Mouse (Mus musculus) forebrain, postnatal 0 days (tissue): Measurements from ENCODE around the gene Fbxo11. TPM values are rescaled to one million over a fixed set of nuclear protein-coding genes. Genes with fewer than 3 reads are reported as not detected.

Source experiments
- ATAC-seq: fragments of 200-750 bp; cut with Nextera tagmentation; 2 replicates; pipeline ENCODE4 v1.8.0; 2017; ENCODE audit warnings: mild to moderate bottlenecking, moderate library complexity
- DNase-seq: peaks from one replicate; pipeline ENCODE4 v3.0.0-alpha.2; 2015
- H3K27ac ChIP-seq: fragments of 300-500 bp; sonication (generic); 2 replicates; pipeline ENCODE4 v1.5.1; 2014; ENCODE audit warnings: low read depth, mild to moderate bottlenecking, antibody characterized with exemption, low read length, moderate library complexity, mixed read lengths
- H3K27me3 ChIP-seq: fragments of 300-500 bp; sonication (generic); 2 replicates; pipeline ENCODE4 v1.6.1; 2014; ENCODE audit warnings: mild to moderate bottlenecking, low read length, mixed read lengths; ENCODE audit not compliant: insufficient read depth
- H3K36me3 ChIP-seq: fragments of 300-500 bp; sonication (generic); 2 replicates; pipeline ENCODE4 v1.6.1; 2014; ENCODE audit warnings: mild to moderate bottlenecking, moderate library complexity; ENCODE audit not compliant: insufficient read depth
- H3K4me1 ChIP-seq: fragments of 300-500 bp; sonication (generic); 2 replicates; pipeline ENCODE4 v1.6.1; 2014; ENCODE audit warnings: antibody characterized with exemption; ENCODE audit not compliant: insufficient read depth
- H3K4me2 ChIP-seq: fragments of 300-500 bp; sonication (generic); 2 replicates; pipeline ENCODE4 v1.6.1; 2014; ENCODE audit warnings: low read depth, mild to moderate bottlenecking, moderate library complexity
- H3K4me3 ChIP-seq: fragments of 300-500 bp; sonication (generic); 2 replicates; pipeline ENCODE4 v1.5.1; 2014; ENCODE audit warnings: low read depth, low read length, mixed read lengths
- H3K9ac ChIP-seq: fragments of 300-500 bp; sonication (generic); 2 replicates; pipeline ENCODE4 v1.6.1; 2014; ENCODE audit warnings: mild to moderate bottlenecking
- H3K9me3 ChIP-seq: fragments of 300-500 bp; sonication (generic); 2 replicates; pipeline ENCODE4 v1.6.1; 2016; ENCODE audit warnings: low read length
- CTCF ChIP-seq: sonication (generic); IDR thresholded peaks from 2 replicates; pipeline ENCODE4 v1.5.1; 2016; ENCODE audit warnings: antibody characterized with exemption, control low read depth, low read depth
- WGBS: fragments of 180-500 bp; shearing (Covaris S2); extraction: QIAGEN DNeasy Blood & Tissue Kit; methylation state at CpG from one replicate; pipeline ENCODE4 v1.1.7; 2014; 5-methylcytosine and 5-hydroxymethylcytosine counted together
- polyA plus RNA-seq: library from polyadenylated mRNA; unstranded; fragments of >200 nt; fragmentation: Nextera tagmentation; extraction: Ambion mirVana; gene quantifications from 2 replicates; pipeline ENCODE4 v1.2.1, GENCODE M21; 2015
- total RNA-seq: library from RNA; depleted of rRNA; stranded (reverse); fragments of >200 nt; gene quantifications from 2 replicates; pipeline ENCODE4 v1.2.3, GENCODE M21; 2014

The Fbxo11 gene
- total and polyA plus RNA-seq, 2 experiments from 2014 or later: 24.9 to 72.8 TPM

DNA sequence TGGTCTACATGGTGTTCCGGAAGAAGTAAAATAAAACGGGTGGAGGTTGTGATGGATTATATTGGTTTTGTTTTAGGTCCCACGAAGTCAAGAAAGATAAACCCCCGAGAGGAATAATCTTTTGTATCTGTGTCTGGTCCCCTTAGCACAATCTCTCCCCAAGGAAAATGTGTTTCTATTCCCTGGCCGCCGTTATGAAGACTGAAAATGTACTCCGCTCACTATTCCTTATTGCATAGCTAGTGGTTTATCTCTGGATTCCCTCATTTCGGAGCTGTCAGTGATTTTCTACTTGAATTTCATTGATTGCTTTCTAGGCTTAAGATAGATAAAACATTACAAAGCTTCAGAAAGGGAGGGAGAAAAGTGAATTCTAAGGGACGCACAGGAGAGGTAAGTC is 1.7 kb upstream of the Fbxo11 start:
- WGBS: 8% methylated on average over 9 of the region's 9 CpGs
- peak overlapping the region; percentile 100 for H3K27ac ChIP-seq
- peak overlapping the region; percentile 98 for H3K4me3 ChIP-seq
- H3K36me3 ChIP-seq: no peaks in the 10 kb centered on the region
- no peaks in the 10 kb centered on the region for H3K27me3 ChIP-seq
- no peak for ATAC-seq
- H3K4me1 ChIP-seq: peaks cover 6% of the 10 kb centered on the region; the same call in 1 of the 2 replicates
- no peak for TF ChIP-seq CTCF
- peak overlapping the region; percentile 97; the same call in 1 of the 2 replicates for H3K9ac ChIP-seq
- H3K4me2 ChIP-seq: peak overlapping the region; percentile 52
- no peaks in the 10 kb centered on the region for H3K9me3 ChIP-seq
- DNase-seq: no peak

DNA sequence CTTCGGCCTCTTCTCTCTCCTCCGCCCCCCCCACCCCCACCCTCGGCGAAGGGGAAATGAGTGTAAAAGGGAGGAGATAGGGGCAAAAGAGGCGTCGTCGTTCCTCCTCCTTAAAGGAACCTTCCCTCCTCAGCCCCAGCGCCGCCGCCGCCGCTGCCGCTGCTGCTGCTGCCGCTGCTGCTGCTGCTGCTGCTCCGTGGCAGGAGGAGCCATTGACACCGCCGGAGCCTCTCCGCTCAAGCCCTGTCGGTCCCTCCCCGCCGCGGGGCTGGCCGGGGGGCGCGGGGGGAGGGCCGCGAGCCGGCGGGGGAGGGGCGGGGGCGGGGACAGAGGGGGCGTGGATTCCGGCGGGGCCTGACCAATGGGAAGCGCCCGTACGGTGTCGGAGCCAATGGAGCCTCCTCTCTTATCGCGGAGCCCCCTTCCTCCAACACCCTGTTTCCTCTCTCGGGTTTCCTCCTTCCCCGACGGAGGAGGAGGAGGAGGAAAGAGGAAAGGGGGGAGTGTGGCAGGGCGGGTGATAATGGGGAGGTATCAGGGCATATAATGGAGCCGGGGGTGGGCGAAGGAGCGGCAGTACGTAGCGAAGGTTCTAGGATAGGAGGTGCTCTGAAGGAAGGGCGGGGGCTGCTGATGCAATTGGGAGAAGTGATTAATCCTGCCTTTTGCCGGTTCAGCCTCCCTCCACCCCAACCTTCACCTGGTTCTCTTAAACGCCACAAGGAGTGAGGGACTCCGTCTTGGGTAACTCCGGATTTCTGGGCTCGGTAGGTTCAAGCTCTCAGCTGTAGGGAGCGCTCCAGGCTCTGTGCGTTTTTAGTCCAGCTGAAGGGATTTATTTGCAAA is 933 bp upstream of the Fbxo11 start:
- Histone ChIP-seq H3K9me3 (no peaks in the 10 kb centered on the region), H3K9ac (peak overlapping the region; percentile 97), H3K27me3 (no peaks in the 10 kb centered on the region), H3K4me1 (peaks cover 6% of the 10 kb centered on the region; the same call in 1 of the 2 replicates), H3K36me3 (no peaks in the 10 kb centered on the region), H3K4me3 (peak overlapping the region; percentile 98), H3K4me2 (peak overlapping the region; percentile 52), H3K27ac (peak overlapping the region; percentile 100)
- TF ChIP-seq CTCF: peak; percentile 72
- DNase-seq (peak; percentile 95), ATAC-seq (peak; percentile 95)
- 2% methylated on average over 38 of the region's 57 CpGs for WGBS

- Histone ChIP-seq H3K9ac (peak overlapping the region; percentile 97), H3K36me3 (no peaks in the 10 kb centered on the region), H3K27ac (peak overlapping the region; percentile 100), H3K4me2 (peak overlapping the region; percentile 52), H3K27me3 (no peaks in the 10 kb centered on the region), H3K4me3 (peak overlapping the region; percentile 98), H3K9me3 (no peaks in the 10 kb centered on the region), H3K4me1 (peaks cover 6% of the 10 kb centered on the region; the same call in 1 of the 2 replicates)
- WGBS: under 1% methylated on average over 59 of the region's 67 CpGs
- ATAC-seq: peak; percentile 10
- DNase-seq: peak; percentile 59
- TF ChIP-seq CTCF: no peak
Observed at GRCm38 (mm10) chr17:88064347-88065030, 602 bp downstream of the Fbxo11 start.

GRCm38 (mm10) chr17:88063980-88064346 is 1.1 kb downstream of the Fbxo11 start:
- H3K27ac ChIP-seq: peak overlapping the region; percentile 100
- peak overlapping the region; percentile 52 for H3K4me2 ChIP-seq
- H3K4me1 ChIP-seq: peaks cover 6% of the 10 kb centered on the region; the same call in 1 of the 2 replicates
- no peak for TF ChIP-seq CTCF
- no peaks in the 10 kb centered on the region for H3K27me3 ChIP-seq
- H3K9me3 ChIP-seq: no peaks in the 10 kb centered on the region
- H3K4me3 ChIP-seq: peak overlapping the region; percentile 98
- ATAC-seq: peak; percentile 32
- peak overlapping the region; percentile 97 for H3K9ac ChIP-seq
- no peaks in the 10 kb centered on the region for H3K36me3 ChIP-seq
- peak; percentile 83 for DNase-seq
- under 1% methylated on average over 23 of the region's 23 CpGs for WGBS

GRCm38 (mm10) chr17:88062860-88063580 is 2.1 kb downstream of the Fbxo11 start:
- peak overlapping the region; percentile 52 for H3K4me2 ChIP-seq
- 17% methylated on average over 8 of the region's 8 CpGs for WGBS
- no peaks in the 10 kb centered on the region for H3K36me3 ChIP-seq
- no peaks in the 10 kb centered on the region for H3K9me3 ChIP-seq
- ATAC-seq: no peak
- peak; percentile 8 for DNase-seq
- peak overlapping the region; percentile 97 for H3K9ac ChIP-seq
- H3K4me3 ChIP-seq: peak overlapping the region; percentile 98
- no peak overlapping the region for H3K27ac ChIP-seq
- H3K27me3 ChIP-seq: no peaks in the 10 kb centered on the region
- TF ChIP-seq CTCF: no peak
- H3K4me1 ChIP-seq: peaks cover 6% of the 10 kb centered on the region; the same call in 1 of the 2 replicates

- H3K9me3 ChIP-seq: no peaks in the 10 kb centered on the region
- TF ChIP-seq CTCF: no peak
- no peaks in the 10 kb centered on the region for H3K36me3 ChIP-seq
- WGBS: 68% methylated on average over 3 of the region's 3 CpGs
- no peak overlapping the region for H3K4me2 ChIP-seq
- no peak overlapping the region for H3K27ac ChIP-seq
- DNase-seq (no peak), ATAC-seq (no peak)
- H3K9ac ChIP-seq: no peak overlapping the region
- H3K4me1 ChIP-seq: peaks cover 6% of the 10 kb centered on the region; the same call in 1 of the 2 replicates
- H3K4me3 ChIP-seq: no peak overlapping the region
- no peaks in the 10 kb centered on the region for H3K27me3 ChIP-seq
Observed at GRCm38 (mm10) chr17:88061942-88062341, 3.1 kb downstream of the Fbxo11 start.
